Mouse (Mus musculus) layer of hippocampus, postnatal 25 days (tissue): ENCODE measurements around the gene Egr4. TPM values are rescaled to one million over a fixed set of nuclear protein-coding genes. Genes with fewer than 3 reads are reported as not detected.

Source experiments
- DNase-seq, 2 experiments: peaks; one replicate each; pipeline ENCODE4 v3.0.0; 2022; ENCODE audit warnings: mixed read lengths in 2 of 2, low spot score in 1 of 2; ENCODE audit errors: extremely low spot score in 1 of 2
- total RNA-seq, 2 experiments: library from RNA; stranded (reverse); gene quantifications; 2 replicates each; pipeline ENCODE4 v1.2.3; 2021

Gene Egr4
- total RNA-seq, 2 experiments from 2014 or later: 26.8 to 28.1 TPM

DNA sequence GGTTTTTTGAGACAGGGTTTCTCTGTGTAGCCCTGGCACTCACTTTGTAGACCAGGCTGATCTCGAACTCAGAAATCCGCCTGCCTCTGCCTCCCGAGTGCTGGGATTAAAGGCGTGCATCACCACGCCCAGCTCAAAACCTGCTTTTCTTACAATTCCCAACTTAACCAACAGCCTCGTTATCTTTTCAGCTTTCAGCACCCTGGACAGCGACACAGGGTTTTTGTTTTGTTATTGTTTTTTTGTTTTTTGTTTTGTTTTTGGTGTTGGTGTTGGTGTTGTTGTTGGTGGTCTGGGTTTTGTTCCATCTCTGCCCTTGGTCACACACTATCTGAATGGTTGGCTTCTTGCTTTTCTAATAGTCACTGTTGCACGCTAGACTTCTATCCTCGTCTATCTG lies 15.2 kb downstream of the Egr4 start:
- DNase-seq: no peak

DNA sequence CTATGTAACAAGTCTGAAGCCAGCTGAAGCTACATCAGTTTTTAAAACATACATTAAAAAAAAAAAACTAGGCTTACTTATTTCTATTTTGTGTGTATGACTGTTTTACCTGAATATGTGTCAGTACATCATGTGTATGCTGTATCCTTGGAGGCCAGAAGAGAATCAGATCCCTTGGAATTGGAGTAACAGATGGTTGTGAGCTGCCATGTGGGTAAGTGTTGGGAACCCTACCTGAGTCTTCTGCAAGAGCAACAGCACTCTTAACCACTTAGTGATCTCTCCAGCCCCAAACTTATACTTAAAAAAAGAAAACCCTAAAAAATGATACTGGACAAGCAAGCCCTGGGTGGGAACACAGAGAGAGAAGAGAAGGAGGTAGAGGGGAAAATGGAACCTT lies 16.4 kb downstream of the Egr4 start:
- DNase-seq: no peak

DNA sequence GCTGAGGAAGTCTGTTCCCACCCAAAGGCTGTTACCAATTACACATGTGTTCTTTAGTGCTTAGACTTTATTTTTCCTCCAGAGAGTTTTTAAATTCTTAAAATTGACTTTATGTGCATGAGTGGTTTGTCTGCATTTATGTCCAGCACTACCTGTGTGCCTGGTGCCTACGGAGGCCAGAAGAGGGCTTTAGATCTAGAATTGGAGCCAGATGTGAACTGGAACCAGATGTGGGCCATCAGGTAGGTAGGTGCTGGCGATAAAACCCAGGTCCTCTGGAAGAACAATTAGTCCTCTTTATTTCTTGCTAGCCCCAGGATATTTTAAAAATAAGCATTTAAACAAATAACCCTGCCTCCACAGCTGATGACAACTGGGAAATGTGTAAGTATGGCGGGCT lies 21.8 kb downstream of the Egr4 start:
- DNase-seq: no peak

DNA sequence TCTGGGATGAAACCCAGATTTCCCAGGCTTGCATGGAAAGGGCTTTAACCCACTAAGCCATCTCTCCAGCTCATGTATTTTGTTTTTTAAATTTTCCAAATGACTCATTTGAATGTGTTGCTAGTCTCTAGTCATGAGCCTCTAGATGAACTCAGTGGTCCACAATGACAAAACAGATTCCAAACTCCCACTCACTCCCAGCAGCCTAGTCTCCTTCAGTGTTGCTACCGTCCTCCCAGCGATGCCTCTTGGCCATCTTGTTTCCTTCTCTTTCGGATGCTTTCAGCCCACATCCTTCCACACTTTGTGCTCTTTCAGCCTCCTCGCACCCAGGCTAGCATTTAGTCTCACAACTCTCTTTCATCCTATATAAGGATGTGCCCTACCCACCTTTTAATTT lies 23.1 kb downstream of the Egr4 start:
- no peak for DNase-seq

DNA sequence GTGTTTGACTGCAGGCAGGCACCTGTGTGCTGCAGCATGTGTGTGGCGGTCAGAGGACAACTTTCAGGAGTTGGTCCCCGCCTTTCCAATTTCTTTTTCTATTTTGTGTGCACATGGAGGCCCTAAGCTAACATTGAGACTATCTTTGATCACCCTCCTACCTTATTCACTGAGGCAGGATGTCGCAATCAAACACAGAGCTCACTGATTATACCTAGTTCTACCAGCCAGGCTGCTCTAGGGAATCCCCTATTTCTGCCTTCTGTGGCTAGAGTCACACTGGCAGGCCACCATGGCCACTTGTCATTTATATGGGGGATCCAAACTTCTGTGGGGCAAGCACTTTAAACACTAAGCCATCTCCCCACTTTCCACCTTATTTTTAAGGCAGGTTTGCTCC lies 23.7 kb downstream of the Egr4 start:
- DNase-seq: no peak

DNA sequence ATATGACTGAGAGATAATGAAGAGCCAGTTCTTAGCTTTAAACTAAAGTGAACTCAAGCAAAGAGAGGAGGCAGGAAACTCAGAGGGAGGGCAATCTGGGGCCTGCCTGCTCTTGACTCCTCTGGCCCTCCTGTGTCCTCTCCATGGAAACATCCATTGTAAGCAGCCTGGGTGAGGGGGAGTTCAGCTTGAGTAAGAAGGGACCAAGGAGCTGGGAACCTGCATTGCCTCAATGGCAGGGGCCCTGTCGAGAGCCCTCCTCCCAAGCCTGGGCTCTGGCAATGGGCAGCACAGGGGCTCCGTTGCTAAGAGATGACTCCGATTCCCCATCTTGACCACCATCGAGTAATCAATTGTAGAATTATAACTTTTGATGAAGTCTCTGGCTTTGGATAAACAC lies 24.9 kb downstream of the Egr4 start:
- DNase-seq: no peak

DNA sequence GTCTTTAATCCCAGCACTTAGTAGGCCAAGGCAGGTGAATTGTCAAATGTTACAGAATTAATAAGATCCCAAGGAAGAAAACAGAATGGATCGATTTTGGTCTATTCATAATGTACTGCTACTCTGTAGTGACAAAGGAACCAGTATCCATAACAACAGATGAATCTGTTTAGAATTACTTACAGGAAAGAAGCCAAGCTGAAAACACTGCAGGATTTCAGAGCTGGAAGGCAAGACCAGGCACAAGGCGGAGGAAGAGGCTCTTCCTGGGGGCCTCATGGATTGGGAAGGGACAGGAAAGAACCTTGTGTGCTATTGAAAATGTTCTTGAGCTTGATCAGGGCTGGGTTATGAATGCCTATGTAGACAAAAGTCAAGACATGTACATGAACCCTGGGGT lies 27.7 kb downstream of the Egr4 start:
- DNase-seq: no peak

DNA sequence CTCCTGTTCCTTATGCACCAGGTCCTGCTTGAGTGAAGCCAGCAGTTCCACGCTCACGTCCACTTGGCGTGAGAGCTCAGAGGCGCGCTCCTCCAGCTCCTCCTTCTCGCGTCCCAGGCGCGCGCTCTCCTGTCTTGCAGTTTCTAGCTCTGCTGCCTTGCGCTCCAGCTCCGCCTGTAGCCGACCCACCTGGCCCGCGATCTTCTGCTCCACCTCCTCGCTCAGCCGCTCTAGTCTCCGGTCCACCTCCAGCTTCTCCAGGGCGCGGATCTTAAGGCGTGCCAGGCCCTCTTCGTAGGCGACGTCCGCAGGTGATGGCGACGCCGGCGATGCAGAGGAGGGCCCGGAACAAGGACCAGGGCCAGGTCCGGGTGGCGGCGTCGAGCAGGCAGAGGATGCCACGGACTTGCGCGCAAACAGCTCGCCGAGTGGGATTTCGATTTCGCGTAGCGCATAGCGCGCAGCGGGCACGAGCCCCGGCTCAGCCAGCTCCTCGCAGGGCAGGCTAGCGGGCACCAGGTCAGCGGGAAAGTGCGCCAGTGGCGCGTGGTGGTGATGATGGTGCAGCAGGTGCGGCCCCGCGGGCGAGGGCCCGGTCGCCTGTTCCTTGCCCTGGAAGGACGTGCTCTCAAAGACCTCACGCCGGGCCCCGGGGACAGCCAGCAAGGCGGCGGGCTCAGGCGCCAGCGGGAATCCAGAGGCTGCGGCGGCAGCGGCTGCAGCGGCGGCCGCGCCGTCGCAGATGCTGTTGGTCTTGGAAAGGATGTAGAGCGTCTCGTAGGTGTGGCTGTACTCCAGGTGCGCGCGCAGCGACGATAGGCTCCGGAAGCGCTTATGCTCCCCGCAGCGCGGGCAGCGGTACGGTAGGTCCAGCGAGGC lies 29.3 kb downstream of the Egr4 start:
- no peak for DNase-seq

DNA sequence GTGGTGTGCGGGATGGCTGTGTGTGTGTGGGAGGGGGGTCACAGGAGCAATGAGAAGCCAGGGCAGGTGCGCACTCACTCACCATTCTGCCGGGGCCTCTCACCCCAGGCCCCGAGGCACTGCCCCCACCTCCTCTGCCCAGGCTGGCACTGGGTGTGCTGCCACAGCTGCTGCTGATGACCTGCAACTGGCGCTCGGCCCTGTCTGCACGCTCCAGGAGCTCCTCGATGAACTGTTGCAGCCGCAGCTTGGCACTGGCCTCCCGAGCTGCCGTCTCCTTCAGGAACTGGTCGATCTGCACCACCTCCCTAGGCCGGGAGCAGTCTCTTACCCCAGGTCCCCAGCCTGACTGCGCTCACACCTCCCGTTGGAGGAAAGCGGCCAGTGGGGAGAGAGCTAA lies 32.7 kb downstream of the Egr4 start:
- no peak for DNase-seq

DNA sequence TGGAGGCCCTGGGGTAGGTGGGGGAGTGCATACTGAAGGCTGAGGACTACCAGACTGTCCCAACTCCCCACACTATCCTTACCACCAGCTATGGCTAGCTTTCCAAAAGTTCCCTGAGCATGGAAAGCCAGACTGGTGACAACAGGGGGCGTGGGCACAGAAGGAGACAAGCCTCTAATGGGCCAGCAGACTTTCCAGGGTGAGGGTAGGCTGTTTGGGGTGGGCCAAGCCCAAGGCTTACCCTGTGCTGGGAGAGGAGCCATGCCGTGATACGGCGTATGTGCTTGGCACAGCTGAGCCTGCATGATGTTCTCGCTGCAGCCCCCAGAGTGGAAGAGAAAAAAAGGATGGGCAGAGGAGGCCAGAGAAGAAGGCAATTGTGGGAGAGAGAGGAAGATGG lies 33.4 kb downstream of the Egr4 start:
- DNase-seq: no peak

DNA sequence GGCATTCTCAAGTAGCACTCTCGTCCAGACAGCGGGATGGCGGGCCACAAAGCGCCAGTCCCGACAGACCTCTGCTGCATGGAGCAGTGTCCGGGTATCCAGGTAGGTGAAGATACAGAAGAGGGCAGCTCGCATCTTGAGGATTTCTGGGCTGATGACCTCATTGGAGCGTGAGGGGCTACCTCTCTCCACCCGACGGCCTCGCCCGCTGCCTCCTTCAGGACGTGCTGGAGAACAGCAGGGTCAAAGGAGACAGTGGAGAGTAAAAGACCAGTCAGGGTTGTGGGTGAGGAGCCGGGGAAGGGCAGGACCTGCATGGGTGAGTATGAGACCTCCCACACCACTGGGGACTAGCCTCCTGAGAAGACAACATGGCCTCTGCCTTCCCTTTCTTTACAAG lies 35.0 kb downstream of the Egr4 start:
- no peak for DNase-seq

DNA sequence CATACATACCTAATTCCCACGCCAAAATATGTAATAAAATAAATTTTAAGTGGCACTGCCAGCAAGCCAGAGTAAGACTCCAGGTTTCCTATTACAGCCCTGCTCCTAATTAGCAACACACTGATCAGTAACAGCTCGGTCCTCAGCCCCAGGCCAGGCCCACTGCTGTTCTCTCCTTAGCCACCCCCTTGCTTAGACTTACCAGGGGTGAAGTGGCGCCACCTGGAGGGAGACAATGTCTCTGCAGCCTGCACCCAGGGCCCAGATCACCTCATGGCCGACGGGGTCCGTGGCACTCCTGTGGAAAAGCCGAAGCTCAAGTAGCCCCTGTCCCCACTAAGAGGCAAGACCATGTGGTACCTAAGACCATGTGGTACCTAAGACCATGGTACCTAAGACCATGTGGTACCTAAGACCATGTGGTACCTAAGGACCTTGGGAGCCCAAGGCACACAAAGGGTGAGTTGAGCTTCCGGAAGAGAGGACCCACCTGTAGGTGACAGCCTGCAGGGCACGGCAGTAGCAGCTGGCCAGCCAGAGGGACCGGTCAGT lies 35.9 kb downstream of the Egr4 start:
- DNase-seq: no peak

DNA sequence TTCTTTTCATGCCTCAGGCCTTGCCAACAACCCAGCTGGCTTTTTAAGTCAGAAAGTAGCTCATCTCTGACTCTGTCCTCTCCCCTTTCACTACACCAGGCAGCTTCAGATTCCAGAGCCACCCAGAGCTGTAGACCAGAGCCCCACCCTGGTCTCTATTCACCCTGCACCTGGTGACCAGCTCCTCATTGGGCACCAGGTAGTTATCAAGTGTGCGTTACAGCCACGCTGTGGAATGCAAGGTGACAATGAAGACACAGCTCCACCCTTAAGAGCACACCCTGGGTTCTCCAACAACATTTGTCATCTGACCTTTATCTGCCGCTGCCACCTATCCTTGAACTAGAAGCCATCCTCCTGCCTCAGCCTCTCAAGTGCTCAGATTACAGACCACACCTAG lies 37.8 kb downstream of the Egr4 start:
- no peak for DNase-seq

DNA sequence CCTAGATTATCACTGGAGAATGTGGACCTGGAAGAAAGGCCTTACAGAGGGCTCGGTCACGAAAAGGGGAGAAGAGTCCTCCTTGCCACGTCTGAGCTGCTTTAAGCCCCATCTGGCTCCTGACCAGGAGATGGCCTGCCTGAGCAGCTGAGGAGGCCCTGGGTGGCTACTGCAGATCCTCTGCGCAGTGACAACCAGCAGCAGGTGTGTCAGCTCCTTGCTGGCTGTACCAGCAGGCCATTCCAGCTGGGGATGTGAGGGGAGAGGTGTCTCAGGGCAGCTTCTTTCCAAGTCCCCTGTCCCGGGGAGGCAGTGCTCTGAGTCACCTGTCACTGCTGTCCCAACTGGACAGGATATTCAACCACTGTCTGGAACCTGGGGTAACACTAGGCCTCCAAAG lies 40.8 kb downstream of the Egr4 start:
- no peak for DNase-seq

DNA sequence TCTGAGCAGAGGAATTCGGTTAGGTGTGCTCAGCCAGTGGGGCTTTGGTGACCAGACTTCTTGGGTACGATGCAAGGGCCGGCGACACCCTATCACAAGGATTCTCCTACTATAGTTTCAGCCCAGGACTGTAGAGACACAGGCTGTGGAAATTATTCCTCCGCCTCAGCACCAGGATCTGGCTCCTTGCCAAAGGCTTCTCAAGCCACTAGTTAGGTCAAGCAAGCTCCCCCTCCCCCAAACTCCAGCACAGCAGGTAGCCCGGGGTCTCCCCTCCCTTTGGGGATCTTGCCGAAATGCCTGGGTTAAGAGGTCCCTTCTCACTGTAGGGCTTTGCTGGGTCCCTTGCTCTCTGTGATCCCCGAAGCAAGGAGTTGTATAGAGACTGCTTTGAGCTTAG lies 41.4 kb downstream of the Egr4 start:
- DNase-seq: no peak

DNA sequence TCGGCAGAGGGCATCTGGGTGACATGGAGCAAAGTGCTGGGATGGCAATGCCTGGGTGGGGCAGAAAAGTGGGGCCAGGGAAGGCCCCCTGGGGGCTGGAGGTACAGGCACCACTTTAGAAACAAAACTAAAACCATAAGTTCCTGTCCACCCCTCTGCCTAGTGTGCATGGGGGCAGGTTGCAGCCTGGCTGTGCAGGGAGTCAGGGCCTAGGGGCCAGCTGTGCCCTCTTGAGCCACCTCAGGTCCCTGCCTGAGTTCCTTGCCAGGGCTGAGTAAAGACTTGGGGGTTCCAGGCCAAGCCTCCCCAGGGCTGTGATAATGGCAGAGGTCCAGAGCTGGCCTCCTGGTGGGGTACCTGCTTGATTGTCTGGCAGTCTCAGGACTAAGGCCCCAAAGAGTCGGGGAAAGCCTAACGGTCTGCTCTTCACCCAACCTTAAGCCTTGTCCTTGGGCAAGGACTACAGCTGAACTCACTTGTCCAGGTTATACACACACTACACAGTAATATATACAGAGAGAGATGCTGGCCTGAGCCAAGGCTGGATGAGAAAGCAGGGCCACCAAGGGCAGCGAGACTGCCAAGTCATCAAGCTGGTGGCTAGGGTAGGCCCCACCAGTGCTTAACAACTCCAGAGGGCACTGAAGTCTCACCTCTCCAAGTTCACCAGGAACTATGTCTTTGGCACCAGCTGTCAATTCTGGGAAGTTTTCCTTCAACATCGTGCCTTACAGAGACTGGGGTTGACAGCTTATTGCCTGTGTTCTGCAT lies 43.5 kb downstream of the Egr4 start:
- no peak for DNase-seq

DNA sequence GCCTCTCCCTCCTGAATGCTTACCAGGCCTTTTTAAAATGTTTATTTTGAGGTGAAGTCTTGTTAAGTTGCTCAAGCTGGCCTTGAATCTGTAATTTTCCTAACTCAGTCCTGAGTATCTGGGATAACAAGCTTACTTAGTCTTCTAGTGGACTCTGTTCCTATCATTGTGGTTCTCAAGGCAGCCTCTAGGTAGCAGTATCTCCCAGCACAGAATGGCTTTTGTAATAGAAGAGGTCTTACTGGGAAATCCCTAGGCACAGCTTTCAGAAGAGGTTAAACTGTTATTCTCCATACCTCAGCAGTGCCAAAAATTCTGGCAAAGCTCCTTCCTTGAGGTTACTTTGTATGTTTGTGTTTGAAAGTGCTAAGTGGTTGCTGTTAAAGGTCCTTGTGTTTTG lies 48.0 kb downstream of the Egr4 start:
- no peak for DNase-seq

Other genes starting within 250 kb of the Egr4 start
- 100 to 1,000 TPM; 168 to 177 TPM for gene Sfxn5, start 180.2 kb downstream of the Egr4 start, total RNA-seq
- gene Rab11fip5, start 139.0 kb downstream of the Egr4 start, total RNA-seq: 10 to 100 TPM; 53.8 to 55.3 TPM
- gene Noto, start 89.7 kb downstream of the Egr4 start, total RNA-seq: not detected
- gene Smyd5, start 81.6 kb downstream of the Egr4 start, total RNA-seq: 10 to 100 TPM; 38.9 to 40.9 TPM
- gene Cct7, start 62.1 kb downstream of the Egr4 start, total RNA-seq: 100 to 1,000 TPM; 194 to 226 TPM
- gene Pradc1, start 61.6 kb downstream of the Egr4 start, total RNA-seq: 10 to 100 TPM; 15.8 to 17.9 TPM
- 10 to 100 TPM; 95.1 to 98.5 TPM for gene Fbxo41, start 10.6 kb downstream of the Egr4 start, total RNA-seq
- gene Alms1, start 73.9 kb upstream of the Egr4 start, total RNA-seq: 1 to 10 TPM; 5.2 to 7.8 TPM
- 1 to 10 TPM; 3.7 to 4.6 TPM for gene Nat8f7, start 199.6 kb upstream of the Egr4 start, total RNA-seq